Mouse (Mus musculus) midbrain, embryonic 11.5 days (tissue): ENCODE results near the gene Zfp280b. TPM values are rescaled to one million over a fixed set of nuclear protein-coding genes. Genes with fewer than 3 reads are reported as not detected.

Experiments used
- ATAC-seq: fragments of 200-750 bp; cut with Nextera tagmentation; 2 replicates; pipeline ENCODE4 v1.8.0; 2017; ENCODE audit warnings: moderate TSS enrichment, moderate library complexity; ENCODE audit not compliant: low FRiP score
- DNase-seq: peaks from one replicate; pipeline ENCODE4 v3.0.0; 2015; ENCODE audit warnings: low spot score; ENCODE audit errors: missing footprints
- H3K27ac ChIP-seq: fragments of 300-500 bp; sonication (generic); 2 replicates; pipeline ENCODE4 v1.5.1; 2014; ENCODE audit warnings: low read depth, low read length
- H3K27me3 ChIP-seq: fragments of 300-500 bp; sonication (generic); 2 replicates; pipeline ENCODE4 v1.6.1; 2014; ENCODE audit warnings: mild to moderate bottlenecking, low read length, moderate library complexity, mixed read lengths; ENCODE audit not compliant: control insufficient read depth, insufficient read depth
- H3K36me3 ChIP-seq: fragments of 300-500 bp; sonication (generic); 2 replicates; pipeline ENCODE4 v1.6.1; 2014; ENCODE audit warnings: mild to moderate bottlenecking, low read length, moderate library complexity, mixed read lengths; ENCODE audit not compliant: control insufficient read depth, insufficient read depth
- H3K4me1 ChIP-seq: fragments of 300-500 bp; sonication (generic); 2 replicates; pipeline ENCODE4 v1.6.1; 2014; ENCODE audit warnings: low read length; ENCODE audit not compliant: control insufficient read depth, insufficient read depth
- H3K4me2 ChIP-seq: fragments of 300-500 bp; sonication (generic); 2 replicates; pipeline ENCODE4 v1.6.1; 2014; ENCODE audit warnings: mild to moderate bottlenecking, moderate library complexity
- H3K4me3 ChIP-seq: fragments of 300-500 bp; sonication (generic); 2 replicates; pipeline ENCODE4 v1.5.1; 2014; ENCODE audit warnings: low read depth, low read length
- H3K9ac ChIP-seq: fragments of 300-500 bp; sonication (generic); 2 replicates; pipeline ENCODE4 v1.6.1; 2014; ENCODE audit warnings: low read length
- H3K9me3 ChIP-seq: fragments of 300-500 bp; sonication (generic); 2 replicates; pipeline ENCODE4 v1.6.1; 2016; ENCODE audit warnings: low read length; ENCODE audit not compliant: control insufficient read depth
- WGBS: fragments of 180-500 bp; shearing (Covaris S2); extraction: QIAGEN DNeasy Blood & Tissue Kit; methylation state at CpG from one replicate; pipeline ENCODE4 v1.1.7; 2014; 5-methylcytosine and 5-hydroxymethylcytosine counted together
- polyA plus RNA-seq: library from polyadenylated mRNA; unstranded; fragments of >200 nt; fragmentation: Nextera tagmentation; extraction: Ambion mirVana; gene quantifications from 2 replicates; pipeline ENCODE4 v1.2.1, GENCODE M21; 2014

Zfp280b gene
- polyA plus RNA-seq, 1 experiment from 2014 or later = 33.2 TPM

GRCm38 (mm10) chr10:76035277-76035676 is 2.8 kb downstream of the Zfp280b start:
- DNase-seq = no peak
- Histone ChIP-seq H3K9me3 (no peaks in the 10 kb centered on the region), H3K4me2 (no peak overlapping the region), H3K27ac (no peak overlapping the region), H3K36me3 (peaks cover 33% of the 10 kb centered on the region), H3K9ac (no peak overlapping the region), H3K4me1 (peaks cover 6% of the 10 kb centered on the region), H3K27me3 (no peaks in the 10 kb centered on the region), H3K4me3 (no peak overlapping the region)
- no peak for ATAC-seq

GRCm38 (mm10) chr10:76036962-76037361 is 4.5 kb downstream of the Zfp280b start:
- DNase-seq = no peak
- peaks cover 4% of the 10 kb centered on the region for H3K4me1 ChIP-seq
- H3K36me3 ChIP-seq = peaks cover 36% of the 10 kb centered on the region
- WGBS = 95% methylated on average over 5 of the region's 5 CpGs
- H3K4me2 ChIP-seq = no peak overlapping the region
- no peak for ATAC-seq
- no peak overlapping the region for H3K9ac ChIP-seq
- no peak overlapping the region for H3K27ac ChIP-seq
- H3K27me3 ChIP-seq = no peaks in the 10 kb centered on the region
- no peak overlapping the region for H3K4me3 ChIP-seq
- H3K9me3 ChIP-seq = no peaks in the 10 kb centered on the region

GRCm38 (mm10) chr10:76045343-76045742 is 12.9 kb downstream of the Zfp280b start:
- WGBS = 54% methylated on average over 5 of the region's 5 CpGs
- Histone ChIP-seq H3K36me3 (peaks cover 3% of the 10 kb centered on the region; the same call in 1 of the 2 replicates), H3K4me3 (no peak overlapping the region), H3K9ac (no peak overlapping the region), H3K9me3 (no peaks in the 10 kb centered on the region), H3K4me2 (no peak overlapping the region), H3K4me1 (no peaks in the 10 kb centered on the region), H3K27ac (no peak overlapping the region), H3K27me3 (no peaks in the 10 kb centered on the region)
- ATAC-seq = no peak
- DNase-seq = no peak

GRCm38 (mm10) chr10:76046754-76047153 is 14.3 kb downstream of the Zfp280b start:
- no peak overlapping the region for H3K9ac ChIP-seq
- H3K27me3 ChIP-seq = no peaks in the 10 kb centered on the region
- H3K4me1 ChIP-seq = no peaks in the 10 kb centered on the region
- ATAC-seq (no peak), DNase-seq (no peak)
- WGBS = 77% methylated on average over 1 of the region's 1 CpGs
- H3K36me3 ChIP-seq = no peaks in the 10 kb centered on the region
- H3K9me3 ChIP-seq = no peaks in the 10 kb centered on the region
- no peak overlapping the region for H3K27ac ChIP-seq
- H3K4me3 ChIP-seq = no peak overlapping the region
- H3K4me2 ChIP-seq = no peak overlapping the region

GRCm38 (mm10) chr10:76047182-76047869 is 14.9 kb downstream of the Zfp280b start:
- H3K9ac ChIP-seq = no peak overlapping the region
- 55% methylated on average over 5 of the region's 5 CpGs for WGBS
- ATAC-seq = no peak
- H3K27me3 ChIP-seq = no peaks in the 10 kb centered on the region
- no peak overlapping the region for H3K27ac ChIP-seq
- no peaks in the 10 kb centered on the region for H3K4me1 ChIP-seq
- no peak overlapping the region for H3K4me3 ChIP-seq
- H3K9me3 ChIP-seq = no peaks in the 10 kb centered on the region
- no peak overlapping the region for H3K4me2 ChIP-seq
- H3K36me3 ChIP-seq = no peaks in the 10 kb centered on the region
- DNase-seq = no peak

GRCm38 (mm10) chr10:76048967-76049366 is 16.5 kb downstream of the Zfp280b start:
- ATAC-seq (no peak), DNase-seq (no peak)
- no peaks in the 10 kb centered on the region for H3K4me1 ChIP-seq
- H3K27me3 ChIP-seq = no peaks in the 10 kb centered on the region
- H3K36me3 ChIP-seq = no peaks in the 10 kb centered on the region
- no peak overlapping the region for H3K4me2 ChIP-seq
- WGBS = 59% methylated on average over 6 of the region's 6 CpGs
- H3K4me3 ChIP-seq = no peak overlapping the region
- H3K9me3 ChIP-seq = no peaks in the 10 kb centered on the region
- no peak overlapping the region for H3K9ac ChIP-seq
- H3K27ac ChIP-seq = no peak overlapping the region

GRCm38 (mm10) chr10:76051860-76052259 is 19.4 kb downstream of the Zfp280b start:
- Histone ChIP-seq H3K4me3 (no peak overlapping the region), H3K27me3 (no peaks in the 10 kb centered on the region), H3K36me3 (no peaks in the 10 kb centered on the region), H3K9ac (no peak overlapping the region), H3K4me2 (no peak overlapping the region), H3K4me1 (no peaks in the 10 kb centered on the region), H3K27ac (no peak overlapping the region), H3K9me3 (no peaks in the 10 kb centered on the region)
- DNase-seq (no peak), ATAC-seq (no peak)
- 85% methylated on average over 11 of the region's 11 CpGs for WGBS

GRCm38 (mm10) chr10:76062439-76062838 is 30.0 kb downstream of the Zfp280b start:
- DNase-seq (no peak), ATAC-seq (no peak)
- H3K9ac ChIP-seq = no peak overlapping the region
- H3K4me1 ChIP-seq = no peaks in the 10 kb centered on the region
- H3K27ac ChIP-seq = no peak overlapping the region
- WGBS = 93% methylated on average over 5 of the region's 5 CpGs
- H3K27me3 ChIP-seq = no peaks in the 10 kb centered on the region
- H3K4me2 ChIP-seq = no peak overlapping the region
- H3K4me3 ChIP-seq = no peak overlapping the region
- H3K9me3 ChIP-seq = no peaks in the 10 kb centered on the region
- no peaks in the 10 kb centered on the region for H3K36me3 ChIP-seq

GRCm38 (mm10) chr10:76067674-76068613 is 35.5 kb downstream of the Zfp280b start:
- Histone ChIP-seq H3K27ac (no peak overlapping the region), H3K4me1 (0 out of 2 replicates have a peak, but pooled peaks cover 2% of the 10 kb centered on the region), H3K4me2 (no peak overlapping the region), H3K4me3 (no peak overlapping the region), H3K9me3 (no peaks in the 10 kb centered on the region), H3K27me3 (no peaks in the 10 kb centered on the region), H3K9ac (no peak overlapping the region), H3K36me3 (no peaks in the 10 kb centered on the region)
- ATAC-seq = no peak
- no peak for DNase-seq
- WGBS = 38% methylated on average over 12 of the region's 12 CpGs
